Mouse (Mus musculus) stomach, embryonic 15.5 days (tissue): ENCODE data around the gene Tmem108. TPM values are rescaled to one million over a fixed set of nuclear protein-coding genes. Genes with fewer than 3 reads are reported as not detected.

ENCODE experiments used
- ATAC-seq: fragments of 200-750 bp; cut with Nextera tagmentation; 2 replicates; pipeline ENCODE4 v1.8.0; 2017; ENCODE audit warnings: low read depth, moderate number of reproducible peaks, moderate TSS enrichment; ENCODE audit not compliant: insufficient read depth, low FRiP score
- H3K27ac ChIP-seq: fragments of 300-500 bp; sonication (generic); 2 replicates; pipeline ENCODE4 v1.5.1; 2015; ENCODE audit warnings: mild to moderate bottlenecking, inconsistent platforms
- H3K27me3 ChIP-seq: fragments of 300-500 bp; sonication (generic); replicated peaks from 2 replicates; pipeline ENCODE4 v1.6.1; 2015; ENCODE audit warnings: inconsistent platforms
- H3K36me3 ChIP-seq: fragments of 300-500 bp; sonication (generic); 2 replicates; pipeline ENCODE4 v1.6.1; 2015; ENCODE audit warnings: inconsistent platforms
- H3K4me1 ChIP-seq: fragments of 300-500 bp; sonication (generic); 2 replicates; pipeline ENCODE4 v1.6.1; 2015; ENCODE audit warnings: inconsistent platforms
- H3K4me2 ChIP-seq: fragments of 300-500 bp; sonication (generic); 2 replicates; pipeline ENCODE4 v1.6.1; 2015; ENCODE audit warnings: mild to moderate bottlenecking, inconsistent platforms
- H3K4me3 ChIP-seq: fragments of 300-500 bp; sonication (generic); replicated peaks from 2 replicates; pipeline ENCODE4 v1.5.1; 2015; ENCODE audit warnings: inconsistent platforms
- H3K9ac ChIP-seq: fragments of 300-500 bp; sonication (generic); 2 replicates; pipeline ENCODE4 v1.6.1; 2015; ENCODE audit warnings: inconsistent platforms
- H3K9me3 ChIP-seq: fragments of 300-500 bp; sonication (generic); 2 replicates; pipeline ENCODE4 v1.6.1; 2016; ENCODE audit warnings: inconsistent platforms
- WGBS: fragments of 180-500 bp; shearing (Covaris S2); methylation state at CpG from one replicate; pipeline ENCODE4 v1.1.7; 2015; 5-methylcytosine and 5-hydroxymethylcytosine counted together
- polyA plus RNA-seq: library from polyadenylated mRNA; unstranded; fragments of >200 nt; fragmentation: Nextera tagmentation; extraction: Ambion mirVana; gene quantifications from 2 replicates; pipeline ENCODE4 v1.2.1, GENCODE M21; 2015

Tmem108 gene
- polyA plus RNA-seq, 1 experiment from 2014 or later, result 12.9 TPM

- ATAC-seq, result no peak
- peaks cover 6% of the 10 kb centered on the region for H3K4me1 ChIP-seq
- 42% methylated on average over 5 of the region's 5 CpGs for WGBS
- H3K9me3 ChIP-seq, result no peaks in the 10 kb centered on the region
- no peaks in the 10 kb centered on the region for H3K36me3 ChIP-seq
- no peak overlapping the region for H3K4me2 ChIP-seq
- H3K9ac ChIP-seq, result no peak overlapping the region
- H3K4me3 ChIP-seq, result no peak overlapping the region
- H3K27me3 ChIP-seq, result no peaks in the 10 kb centered on the region
- no peak overlapping the region for H3K27ac ChIP-seq
Measured at GRCm38 (mm10) chr9:103524600-103524999, 237.0 kb downstream of the Tmem108 start.

- 57% methylated on average over 7 of the region's 7 CpGs for WGBS
- no peak overlapping the region for H3K27ac ChIP-seq
- no peaks in the 10 kb centered on the region for H3K27me3 ChIP-seq
- no peak overlapping the region for H3K4me3 ChIP-seq
- H3K4me2 ChIP-seq, result no peak overlapping the region
- no peak for ATAC-seq
- H3K4me1 ChIP-seq, result peaks cover 6% of the 10 kb centered on the region
- H3K9ac ChIP-seq, result no peak overlapping the region
- no peaks in the 10 kb centered on the region for H3K9me3 ChIP-seq
- H3K36me3 ChIP-seq, result no peaks in the 10 kb centered on the region
Measured at GRCm38 (mm10) chr9:103523742-103524403, 237.8 kb downstream of the Tmem108 start.

- no peak overlapping the region for H3K4me2 ChIP-seq
- H3K4me1 ChIP-seq, result peaks cover 6% of the 10 kb centered on the region
- H3K9ac ChIP-seq, result no peak overlapping the region
- no peak for ATAC-seq
- H3K4me3 ChIP-seq, result no peak overlapping the region
- WGBS, result 36% methylated on average over 4 of the region's 6 CpGs
- no peak overlapping the region for H3K27ac ChIP-seq
- no peaks in the 10 kb centered on the region for H3K36me3 ChIP-seq
- H3K9me3 ChIP-seq, result no peaks in the 10 kb centered on the region
- no peaks in the 10 kb centered on the region for H3K27me3 ChIP-seq
Measured at GRCm38 (mm10) chr9:103523008-103523407, 238.6 kb downstream of the Tmem108 start.

- H3K27ac ChIP-seq, result no peak overlapping the region
- no peak for ATAC-seq
- no peaks in the 10 kb centered on the region for H3K27me3 ChIP-seq
- H3K4me2 ChIP-seq, result no peak overlapping the region
- H3K4me1 ChIP-seq, result no peaks in the 10 kb centered on the region
- H3K9me3 ChIP-seq, result no peaks in the 10 kb centered on the region
- no peaks in the 10 kb centered on the region for H3K36me3 ChIP-seq
- 64% methylated on average over 2 of the region's 2 CpGs for WGBS
- H3K4me3 ChIP-seq, result no peak overlapping the region
- H3K9ac ChIP-seq, result no peak overlapping the region
Measured at GRCm38 (mm10) chr9:103513884-103514283, 247.8 kb downstream of the Tmem108 start.

GRCm38 (mm10) chr9:103512257-103512656 lies 249.4 kb downstream of the Tmem108 start:
- H3K9ac ChIP-seq, result no peak overlapping the region
- no peak overlapping the region for H3K4me2 ChIP-seq
- no peak overlapping the region for H3K4me3 ChIP-seq
- 76% methylated on average over 6 of the region's 6 CpGs for WGBS
- no peaks in the 10 kb centered on the region for H3K9me3 ChIP-seq
- H3K4me1 ChIP-seq, result no peaks in the 10 kb centered on the region
- no peaks in the 10 kb centered on the region for H3K36me3 ChIP-seq
- ATAC-seq, result no peak
- H3K27me3 ChIP-seq, result no peaks in the 10 kb centered on the region
- no peak overlapping the region for H3K27ac ChIP-seq

- Histone ChIP-seq H3K9ac (no peak overlapping the region), H3K36me3 (no peaks in the 10 kb centered on the region), H3K4me1 (no peaks in the 10 kb centered on the region), H3K4me3 (no peak overlapping the region), H3K4me2 (no peak overlapping the region), H3K27ac (no peak overlapping the region), H3K9me3 (no peaks in the 10 kb centered on the region), H3K27me3 (no peaks in the 10 kb centered on the region)
- ATAC-seq, result peak; percentile 75
- 52% methylated on average over 7 of the region's 7 CpGs for WGBS
Measured at GRCm38 (mm10) chr9:103506968-103507584, 254.6 kb downstream of the Tmem108 start.

- no peak overlapping the region for H3K27ac ChIP-seq
- H3K9me3 ChIP-seq, result no peaks in the 10 kb centered on the region
- no peak for ATAC-seq
- no peaks in the 10 kb centered on the region for H3K36me3 ChIP-seq
- H3K4me1 ChIP-seq, result 0 out of 2 replicates have a peak, but pooled peaks cover 3% of the 10 kb centered on the region
- H3K4me2 ChIP-seq, result no peak overlapping the region
- no peak overlapping the region for H3K9ac ChIP-seq
- no peak overlapping the region for H3K4me3 ChIP-seq
- WGBS, result 71% methylated on average over 5 of the region's 5 CpGs
- H3K27me3 ChIP-seq, result no peaks in the 10 kb centered on the region
Measured at GRCm38 (mm10) chr9:103505067-103505466, 256.6 kb downstream of the Tmem108 start.

GRCm38 (mm10) chr9:103504646-103505045 lies 257.0 kb downstream of the Tmem108 start:
- Histone ChIP-seq H3K4me3 (no peak overlapping the region), H3K27ac (no peak overlapping the region), H3K9ac (no peak overlapping the region), H3K4me1 (0 out of 2 replicates have a peak, but pooled peaks cover 3% of the 10 kb centered on the region), H3K27me3 (no peaks in the 10 kb centered on the region), H3K9me3 (no peaks in the 10 kb centered on the region), H3K4me2 (no peak overlapping the region), H3K36me3 (no peaks in the 10 kb centered on the region)
- WGBS, result 88% methylated on average over 1 of the region's 1 CpGs
- no peak for ATAC-seq

- Histone ChIP-seq H3K36me3 (no peaks in the 10 kb centered on the region), H3K27ac (no peak overlapping the region), H3K4me2 (no peak overlapping the region), H3K4me3 (no peak overlapping the region), H3K9ac (no peak overlapping the region), H3K27me3 (no peaks in the 10 kb centered on the region), H3K4me1 (0 out of 2 replicates have a peak, but pooled peaks cover 3% of the 10 kb centered on the region), H3K9me3 (no peaks in the 10 kb centered on the region)
- no peak for ATAC-seq
- 92% methylated on average over 3 of the region's 3 CpGs for WGBS
Measured at GRCm38 (mm10) chr9:103503586-103504298, 257.9 kb downstream of the Tmem108 start.

GRCm38 (mm10) chr9:103502655-103503054 lies 259.0 kb downstream of the Tmem108 start:
- Histone ChIP-seq H3K4me3 (no peak overlapping the region), H3K9ac (no peak overlapping the region), H3K4me1 (0 out of 2 replicates have a peak, but pooled peaks cover 3% of the 10 kb centered on the region), H3K4me2 (no peak overlapping the region), H3K9me3 (no peaks in the 10 kb centered on the region), H3K27ac (no peak overlapping the region), H3K27me3 (no peaks in the 10 kb centered on the region), H3K36me3 (no peaks in the 10 kb centered on the region)
- 87% methylated on average over 2 of the region's 2 CpGs for WGBS
- ATAC-seq, result no peak

GRCm38 (mm10) chr9:103501861-103502364 lies 259.7 kb downstream of the Tmem108 start:
- Histone ChIP-seq H3K4me1 (0 out of 2 replicates have a peak, but pooled peaks cover 3% of the 10 kb centered on the region), H3K27ac (no peak overlapping the region), H3K4me3 (no peak overlapping the region), H3K4me2 (no peak overlapping the region), H3K9me3 (no peaks in the 10 kb centered on the region), H3K36me3 (no peaks in the 10 kb centered on the region), H3K27me3 (no peaks in the 10 kb centered on the region), H3K9ac (no peak overlapping the region)
- WGBS, result 31% methylated on average over 14 of the region's 14 CpGs
- ATAC-seq, result no peak

- no peaks in the 10 kb centered on the region for H3K27me3 ChIP-seq
- 89% methylated on average over 18 of the region's 18 CpGs for WGBS
- no peak overlapping the region for H3K4me2 ChIP-seq
- no peak overlapping the region for H3K4me3 ChIP-seq
- H3K4me1 ChIP-seq, result 0 out of 2 replicates have a peak, but pooled peaks cover 3% of the 10 kb centered on the region
- ATAC-seq, result no peak
- no peak overlapping the region for H3K27ac ChIP-seq
- H3K9me3 ChIP-seq, result no peaks in the 10 kb centered on the region
- no peak overlapping the region for H3K9ac ChIP-seq
- H3K36me3 ChIP-seq, result no peaks in the 10 kb centered on the region
Measured at GRCm38 (mm10) chr9:103499366-103499765, 262.3 kb downstream of the Tmem108 start.
